Mouse (Mus musculus) ES-E14 (cell line): ENCODE results near the gene Ucp3. TPM values are rescaled to one million over a fixed set of nuclear protein-coding genes. Genes with fewer than 3 reads are reported as not detected.

Experiments used
- DNase-seq: peaks from one replicate; pipeline ENCODE4 v3.0.0-alpha.2; 2013; ENCODE audit warnings: low read depth, low spot score
- H3K27ac ChIP-seq: 2 replicates; pipeline ENCODE4 v1.5.1; 2012; ENCODE audit warnings: low read depth, mild to moderate bottlenecking, low read length, moderate library complexity, mixed read lengths; ENCODE audit not compliant: poor library complexity, insufficient read depth, severe bottlenecking
- H3K36me3 ChIP-seq: 2 replicates; pipeline ENCODE4 v1.6.1; 2012; ENCODE audit warnings: mild to moderate bottlenecking, low read length, moderate library complexity, mixed read lengths; ENCODE audit not compliant: control insufficient read depth, poor library complexity, insufficient read depth, severe bottlenecking
- H3K4me1 ChIP-seq, 2 experiments: fragments of 150-350 bp in 1 of 2; sonication (generic) in 1 of 2; 2 replicates each; pipeline ENCODE4 v1.6.1; 2012; ENCODE audit warnings: low read length in 2 of 2, mild to moderate bottlenecking in 1 of 2, mixed read lengths in 1 of 2; ENCODE audit not compliant: control insufficient read depth in 2 of 2, insufficient read depth in 2 of 2, poor library complexity in 1 of 2
- H3K4me3 ChIP-seq, 2 experiments: fragments of 150-350 bp in 1 of 2; sonication (generic) in 1 of 2; 2 replicates each; pipeline ENCODE4 v1.5.1; 2012; ENCODE audit warnings: low read length in 2 of 2, low read depth in 1 of 2, mild to moderate bottlenecking in 1 of 2, mixed read lengths in 1 of 2; ENCODE audit not compliant: insufficient read depth in 1 of 2, poor library complexity in 1 of 2, severe bottlenecking in 1 of 2
- H3K9ac ChIP-seq: 2 replicates; pipeline ENCODE4 v1.6.1; 2012; ENCODE audit warnings: low read depth, mild to moderate bottlenecking, low read length, mixed read lengths; ENCODE audit not compliant: poor library complexity, insufficient read depth, severe bottlenecking
- H3K9me3 ChIP-seq: fragments of 150-350 bp; sonication (generic); 2 replicates; pipeline ENCODE4 v1.6.1; 2012; ENCODE audit warnings: low read depth, mild to moderate bottlenecking, low read length; ENCODE audit not compliant: control insufficient read depth, insufficient read depth
- CHD2 ChIP-seq: IDR thresholded peaks from 2 replicates; pipeline ENCODE4 v1.6.1; 2014; ENCODE audit warnings: mild to moderate bottlenecking, low read depth, low read length, inconsistent platforms
- HCFC1 ChIP-seq: IDR thresholded peaks from 2 replicates; pipeline ENCODE4 v1.6.1; 2012; ENCODE audit warnings: low read length, inconsistent platforms, borderline replicate concordance; ENCODE audit not compliant: insufficient read depth
- MAFK ChIP-seq: IDR thresholded peaks from 2 replicates; pipeline ENCODE4 v1.6.1; 2014; ENCODE audit warnings: mild to moderate bottlenecking, low read depth, low read length, inconsistent platforms; ENCODE audit not compliant: insufficient read depth
- ZC3H11A ChIP-seq: IDR thresholded peaks from 2 replicates; pipeline ENCODE4 v1.6.1; 2012; ENCODE audit warnings: low read depth, mild to moderate bottlenecking, inconsistent platforms, low read length, borderline replicate concordance
- ZNF384 ChIP-seq: IDR thresholded peaks from 2 replicates; pipeline ENCODE4 v1.6.1; 2012; ENCODE audit warnings: low read depth, low read length, inconsistent platforms
- in situ Hi-C, 2 experiments: fragments of 600-800 bp; cut with MboI; formaldehyde crosslinking; loops; one replicate each; pipeline ENCODE4 v1.15.1; 2025; ENCODE audit warnings: low sequenced_read_pairs in 2 of 2, inconsistent platforms in 1 of 2; ENCODE audit not compliant: unreplicated experiment in 2 of 2
- total RNA-seq: library from RNA; depleted of rRNA; stranded (reverse); fragments of 300-350 nt; gene quantifications from 2 replicates; pipeline ENCODE4 v1.2.3, GENCODE M21; 2012

The Ucp3 gene
- total RNA-seq, 1 experiment, result not detected

DNA sequence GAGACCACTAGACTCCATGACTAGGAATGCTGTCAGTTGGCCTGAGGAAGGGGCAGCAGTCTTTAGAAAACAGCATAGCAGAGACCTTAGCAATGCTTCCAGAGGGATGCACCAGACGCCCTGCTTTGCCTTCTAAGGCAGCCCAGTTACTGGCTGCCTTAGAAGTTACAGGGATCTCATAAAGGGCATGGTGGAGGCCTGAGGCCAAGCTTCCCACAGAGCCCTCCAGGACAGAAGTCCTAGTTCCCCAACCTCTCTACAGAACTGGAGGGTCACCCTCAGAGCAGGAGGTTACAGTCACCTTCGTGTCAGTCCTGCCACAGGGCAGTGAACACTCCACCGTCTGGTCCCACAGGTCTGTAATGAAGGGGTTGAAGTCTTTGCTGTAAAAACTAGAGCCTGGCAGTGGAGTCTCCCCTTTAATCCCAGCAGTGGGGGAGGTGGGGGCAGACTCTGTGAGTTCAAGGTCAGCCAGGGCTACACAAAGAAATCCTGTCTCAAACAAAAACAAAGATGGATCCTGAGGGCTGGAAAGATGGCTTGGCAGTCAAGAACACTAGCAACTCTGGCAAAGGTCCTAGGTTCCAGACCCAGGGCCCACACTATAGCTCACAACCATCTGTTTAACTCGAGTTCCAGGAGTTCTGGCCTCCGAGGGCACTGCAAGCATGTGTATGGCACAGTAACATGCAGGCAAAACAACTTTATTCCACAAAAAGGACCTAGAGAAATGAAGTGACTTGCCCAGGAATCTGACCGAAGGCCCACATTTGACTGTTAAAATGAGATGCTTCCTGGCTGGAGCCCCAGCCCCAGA is 28.4 kb downstream of the Ucp3 start:
- Histone ChIP-seq H3K27ac (peak overlapping the region; percentile 86), H3K9me3 (no peaks in the 10 kb centered on the region), H3K4me1 (peaks cover 6 to 49% of the 10 kb centered on the region in 2 experiments; a peak in 3 of 4 replicates), H3K4me3 (no peak overlapping the region), H3K9ac (peak overlapping the region; percentile 34; the same call in 1 of the 2 replicates), H3K36me3 (peaks cover 38% of the 10 kb centered on the region)
- no peak for DNase-seq
- TF ChIP-seq HCFC1 (no peak), CHD2 (no peak), ZC3H11A (no peak), MAFK (no peak), ZNF384 (no peak)
- in situ Hi-C loops, result no loop called here

GRCm38 (mm10) chr7:100501844-100502373 is 29.1 kb downstream of the Ucp3 start:
- no peak for TF ChIP-seq ZNF384
- TF ChIP-seq ZC3H11A, result no peak
- no peak for TF ChIP-seq HCFC1
- TF ChIP-seq MAFK, result no peak
- TF ChIP-seq CHD2, result 0 out of 2 replicates have a peak, but pooled peaks have one; percentile 22

GRCm38 (mm10) chr7:100502374-100502922 is 29.7 kb downstream of the Ucp3 start:
- Histone ChIP-seq H3K4me3 (no peak overlapping the region), H3K9me3 (no peaks in the 10 kb centered on the region)
- in situ Hi-C loops, result no loop called here

More at GRCm38 (mm10) chr7:100501844-100502373, 29.1 kb downstream of the Ucp3 start:
- in situ Hi-C loops, result no loop called here
- Histone ChIP-seq H3K4me3 (no peak overlapping the region), H3K27ac (peak overlapping the region; percentile 86), H3K9ac (peak overlapping the region; percentile 34; the same call in 1 of the 2 replicates), H3K36me3 (peaks cover 32% of the 10 kb centered on the region), H3K4me1 (peaks cover 6 to 47% of the 10 kb centered on the region in 2 experiments), H3K9me3 (no peaks in the 10 kb centered on the region)
- no peak for DNase-seq

DNA sequence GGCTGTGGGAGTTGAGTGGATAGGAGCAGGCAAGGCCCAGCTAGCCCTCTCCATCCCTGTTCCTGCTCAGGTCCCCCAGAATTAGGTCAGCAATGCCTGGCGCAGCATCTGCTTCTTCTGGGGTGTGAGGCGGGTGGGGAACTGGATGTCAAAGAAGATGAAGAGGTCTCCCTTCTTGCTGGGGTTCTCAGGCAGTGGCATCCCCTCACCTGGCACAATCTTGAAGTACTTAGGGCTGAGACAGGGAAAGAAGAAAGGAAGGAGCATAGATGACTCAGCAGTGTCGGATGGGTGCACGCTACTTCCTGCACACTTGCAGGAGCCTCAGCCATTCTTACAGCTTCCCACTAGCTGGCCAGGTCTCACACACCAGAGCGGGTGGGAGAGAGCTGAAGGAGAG is 30.3 kb downstream of the Ucp3 start:
- Histone ChIP-seq H3K36me3 (peaks cover 20% of the 10 kb centered on the region), H3K4me1 (peaks cover 2 to 38% of the 10 kb centered on the region in 2 experiments), H3K9me3 (no peaks in the 10 kb centered on the region), H3K27ac (peak overlapping the region; percentile 74), H3K9ac (no peak overlapping the region), H3K4me3 (no peak overlapping the region)
- in situ Hi-C loops, result no loop called here
- TF ChIP-seq CHD2, result no peak
- TF ChIP-seq ZNF384, result no peak
- no peak for TF ChIP-seq HCFC1
- no peak for DNase-seq

More at GRCm38 (mm10) chr7:100502374-100502922, 29.7 kb downstream of the Ucp3 start:
- H3K4me1 ChIP-seq, result peaks cover 6 to 42% of the 10 kb centered on the region in 2 experiments
- DNase-seq, result no peak
- peak overlapping the region; percentile 74 for H3K27ac ChIP-seq
- peaks cover 26% of the 10 kb centered on the region for H3K36me3 ChIP-seq
- no peak for TF ChIP-seq ZNF384
- TF ChIP-seq MAFK, result no peak
- TF ChIP-seq CHD2, result no peak
- TF ChIP-seq HCFC1, result no peak
- TF ChIP-seq ZC3H11A, result no peak
- H3K9ac ChIP-seq, result no peak overlapping the region; the same call in 1 of the 2 replicates
